Mouse (Mus musculus) adrenal gland, postnatal 4 days (tissue): ENCODE results near the gene Thbd. TPM values are rescaled to one million over a fixed set of nuclear protein-coding genes. Genes with fewer than 3 reads are reported as not detected.

Experiments used
- DNase-seq, 2 experiments: peaks; one replicate each; pipeline ENCODE4 v3.0.0; 2021 to 2022; ENCODE audit warnings: low spot score in 2 of 2, mixed read lengths in 2 of 2
- total RNA-seq, 2 experiments: library from RNA; stranded (reverse); gene quantifications; 2 replicates each; pipeline ENCODE4 v1.2.3; 2021

The Thbd gene
- total RNA-seq, 2 experiments from 2014 or later, result 22.9 to 25.2 TPM

DNA sequence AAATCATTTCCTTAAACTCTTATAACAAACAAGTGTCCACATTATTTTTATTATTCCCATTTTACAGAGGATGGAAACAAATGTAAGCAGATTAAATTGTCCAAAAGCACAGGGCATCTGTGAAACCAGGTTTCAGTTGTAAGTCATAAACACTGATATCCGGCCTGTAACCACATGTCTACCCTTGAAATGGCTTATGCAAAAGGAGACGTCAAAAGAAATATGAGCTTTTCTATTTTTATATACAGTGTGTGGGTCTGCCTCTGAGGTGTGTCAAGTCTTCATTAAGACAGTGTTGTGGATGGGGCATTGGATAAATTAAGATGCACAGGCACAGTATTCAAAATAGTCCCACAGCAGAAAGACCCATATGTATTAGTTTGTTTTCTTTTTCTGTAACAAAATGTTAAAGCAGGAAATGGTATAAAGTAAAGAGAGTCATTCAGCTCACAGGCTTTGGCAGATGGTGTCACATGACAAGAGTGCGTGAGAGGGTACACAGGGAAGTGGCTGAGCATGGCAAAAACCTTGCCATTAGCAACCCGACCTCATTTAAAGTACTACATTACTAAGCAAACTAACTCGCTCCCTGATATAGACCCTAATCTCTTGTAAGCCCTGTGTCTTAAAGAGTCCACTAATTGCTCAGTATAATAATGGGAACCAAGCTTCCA, 17.9 kb upstream of the Thbd start:
- DNase-seq, result no peak

DNA sequence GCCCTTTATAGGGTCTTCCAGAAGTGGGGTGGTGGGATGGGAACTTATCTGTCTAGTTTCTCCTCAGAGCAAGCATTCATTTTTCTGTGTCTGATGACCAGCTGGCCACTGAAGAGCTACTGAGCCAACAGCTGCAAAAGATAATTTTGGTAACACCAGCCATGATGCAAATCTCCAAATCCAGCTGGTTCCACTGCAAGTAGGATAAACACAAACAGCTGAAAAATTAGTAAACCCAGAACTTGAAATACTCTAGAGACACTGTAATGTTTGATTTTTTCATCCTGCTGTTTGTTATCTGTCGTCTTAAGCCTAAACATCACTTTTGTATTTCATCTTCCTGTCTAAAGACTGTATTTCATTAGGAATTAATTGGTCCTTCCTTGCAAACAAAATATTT, 13.7 kb upstream of the Thbd start:
- no peak for DNase-seq

GRCm38 (mm10) chr2:148421112-148421511, 13.1 kb upstream of the Thbd start:
- no peak for DNase-seq

DNA sequence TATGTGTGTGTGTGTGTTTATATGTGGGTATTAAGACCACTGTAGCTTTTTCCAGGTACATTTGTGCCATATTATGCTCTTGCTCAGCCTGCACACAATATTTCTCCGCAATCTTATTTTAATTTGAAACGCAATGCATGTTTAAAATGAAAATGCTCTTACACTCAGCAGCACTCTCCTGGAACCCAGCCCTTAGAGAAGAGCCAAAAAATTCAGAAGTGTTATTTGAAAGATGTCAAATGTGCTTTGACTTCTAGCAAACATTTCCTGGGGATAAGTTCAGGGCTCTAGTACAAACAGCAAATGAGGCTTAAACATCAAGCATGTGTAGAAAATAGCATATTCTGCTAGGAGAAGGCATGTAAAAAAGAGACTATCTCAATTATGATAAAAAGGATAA, 11.8 kb upstream of the Thbd start:
- DNase-seq, result no peak

- no peak for DNase-seq
Observed at GRCm38 (mm10) chr2:148419151-148419550, 11.2 kb upstream of the Thbd start.

GRCm38 (mm10) chr2:148409821-148410220, 1.8 kb upstream of the Thbd start:
- DNase-seq, result no peak

DNA sequence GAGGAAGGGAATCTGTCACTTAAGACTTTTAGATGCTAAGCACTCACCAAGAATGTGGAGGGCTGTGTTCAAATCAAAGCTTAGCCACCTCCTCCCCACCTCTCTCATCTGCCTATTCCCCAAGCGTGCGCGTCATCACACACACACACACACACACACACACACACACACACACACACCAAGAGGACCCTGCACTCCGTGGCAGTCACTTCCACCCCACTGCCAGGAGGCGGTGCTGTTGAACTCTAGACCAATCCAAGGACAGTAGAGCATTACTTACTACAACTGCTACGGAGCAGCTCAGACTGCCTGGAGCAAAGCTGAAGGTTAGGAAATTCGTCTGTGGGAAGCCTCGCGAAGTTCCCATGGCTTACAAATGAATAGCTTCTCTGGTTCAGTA, 1.2 kb upstream of the Thbd start:
- peak; percentile 51 to 79 for DNase-seq

DNA sequence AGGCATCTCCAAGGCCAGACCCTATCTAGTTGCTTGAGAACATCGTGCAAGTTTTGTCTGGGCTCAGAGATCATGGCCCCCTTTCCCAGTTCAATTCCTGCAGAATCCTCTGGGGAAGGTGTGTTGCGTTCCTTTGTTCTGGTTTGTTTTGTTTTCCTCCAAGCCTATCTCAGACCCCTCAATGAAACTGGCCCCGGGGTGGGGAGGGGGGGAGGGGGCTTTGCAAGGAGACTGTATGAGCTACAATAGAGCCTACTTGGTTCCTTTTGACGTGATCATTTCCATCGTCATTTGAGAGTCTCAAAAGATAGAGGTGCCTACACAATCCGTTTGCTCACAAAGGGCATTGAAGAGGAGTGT, 753 bp upstream of the Thbd start:
- DNase-seq, result no peak

GRCm38 (mm10) chr2:148406971-148407869, 768 bp downstream of the Thbd start:
- peak in 1 of 2 experiments; percentile 35 for DNase-seq

DNA sequence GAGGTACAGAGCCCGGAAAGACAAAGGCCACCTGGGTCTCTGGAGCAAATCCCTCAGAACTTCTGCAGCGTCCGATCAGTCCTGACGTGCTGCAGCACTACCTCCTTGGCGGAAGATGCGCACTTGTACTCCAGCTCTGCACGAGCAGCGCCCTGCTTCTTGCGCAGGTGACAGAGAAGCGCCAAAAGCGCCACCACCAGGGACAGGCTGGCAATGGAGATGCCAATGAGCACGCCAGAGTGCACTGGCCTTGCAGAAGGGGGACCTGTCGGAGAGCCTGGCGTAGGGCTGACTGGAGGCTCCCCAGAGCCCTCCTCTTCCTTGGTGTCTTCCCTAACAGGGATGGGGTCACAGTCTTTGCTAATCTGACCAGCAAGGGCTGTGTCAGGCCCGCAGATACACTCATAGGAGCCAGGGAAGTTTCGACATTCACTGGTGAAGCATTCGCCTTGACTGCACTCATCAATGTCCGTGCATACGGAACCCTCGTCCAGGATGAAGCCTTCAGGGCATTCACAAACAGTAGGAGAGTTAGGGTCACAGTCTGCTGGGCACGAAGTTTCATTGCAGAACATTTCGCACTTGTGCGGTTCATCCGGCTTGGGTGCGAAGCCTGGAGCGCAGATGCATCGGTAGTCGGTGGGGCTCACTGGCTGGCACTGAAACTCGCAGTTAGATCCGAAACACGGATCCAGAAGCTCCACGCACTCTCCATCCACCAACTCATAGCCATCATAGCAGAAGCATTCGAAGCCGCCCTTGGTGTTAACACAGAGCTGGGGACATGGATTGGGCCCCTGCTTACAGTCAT, 1.6 kb downstream of the Thbd start:
- DNase-seq, result no peak

DNA sequence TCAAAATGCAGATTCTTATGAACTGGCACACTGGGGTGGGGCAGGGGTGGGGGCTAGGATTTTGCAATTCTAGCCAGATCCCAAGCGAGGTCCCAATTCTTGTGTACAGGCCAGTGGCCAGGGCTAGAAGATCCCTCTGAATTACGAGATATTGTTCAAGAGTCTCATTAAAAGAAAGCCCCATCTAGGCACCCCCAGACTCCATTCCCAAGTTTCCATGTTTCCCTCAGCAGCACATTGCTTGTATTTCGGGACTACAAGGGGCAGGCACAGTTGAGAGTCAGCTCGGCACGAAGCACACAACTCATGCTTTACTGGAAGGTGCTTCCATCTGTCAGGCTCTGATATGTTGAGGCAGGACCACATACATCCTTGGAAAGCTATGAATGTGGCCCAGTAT, 3.1 kb downstream of the Thbd start:
- no peak for DNase-seq

DNA sequence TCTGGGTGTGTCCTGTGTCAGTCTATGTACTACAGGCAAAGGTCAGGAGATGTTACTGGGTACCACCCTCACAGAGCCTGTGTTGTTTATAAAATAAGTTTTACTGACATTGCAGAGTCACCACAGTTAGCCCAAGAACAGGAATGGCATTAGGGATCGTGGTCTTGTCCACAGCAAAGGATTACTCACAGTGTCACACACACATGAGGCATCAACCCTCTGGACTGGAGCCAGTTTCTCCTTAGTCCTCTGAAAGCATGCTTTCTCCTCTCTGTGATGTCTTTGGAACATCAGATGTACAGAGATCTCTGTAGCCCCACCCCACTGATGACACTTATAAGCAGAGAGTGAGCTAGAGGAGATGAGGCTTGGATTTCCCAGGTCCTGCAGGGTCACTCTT, 5.8 kb downstream of the Thbd start:
- DNase-seq, result no peak

GRCm38 (mm10) chr2:148398901-148399685, 8.9 kb downstream of the Thbd start:
- no peak for DNase-seq

- no peak for DNase-seq
Observed at GRCm38 (mm10) chr2:148397784-148398100, 10.2 kb downstream of the Thbd start.

- DNase-seq, result no peak
Observed at GRCm38 (mm10) chr2:148397015-148397783, 10.8 kb downstream of the Thbd start.

DNA sequence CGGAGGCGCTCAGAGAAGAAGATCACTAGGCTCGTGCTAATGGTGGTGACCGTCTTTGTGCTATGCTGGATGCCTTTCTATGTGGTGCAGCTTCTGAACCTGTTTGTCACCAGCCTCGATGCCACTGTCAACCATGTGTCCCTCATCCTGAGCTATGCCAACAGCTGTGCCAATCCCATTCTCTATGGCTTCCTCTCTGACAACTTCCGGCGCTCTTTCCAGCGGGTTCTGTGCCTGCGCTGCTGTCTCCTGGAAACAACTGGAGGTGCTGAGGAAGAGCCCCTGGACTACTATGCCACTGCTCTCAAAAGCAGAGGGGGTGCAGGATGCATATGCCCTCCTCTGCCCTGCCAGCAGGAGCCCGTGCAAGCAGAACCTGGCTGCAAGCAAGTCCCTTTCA, 11.8 kb downstream of the Thbd start:
- no peak for DNase-seq

DNA sequence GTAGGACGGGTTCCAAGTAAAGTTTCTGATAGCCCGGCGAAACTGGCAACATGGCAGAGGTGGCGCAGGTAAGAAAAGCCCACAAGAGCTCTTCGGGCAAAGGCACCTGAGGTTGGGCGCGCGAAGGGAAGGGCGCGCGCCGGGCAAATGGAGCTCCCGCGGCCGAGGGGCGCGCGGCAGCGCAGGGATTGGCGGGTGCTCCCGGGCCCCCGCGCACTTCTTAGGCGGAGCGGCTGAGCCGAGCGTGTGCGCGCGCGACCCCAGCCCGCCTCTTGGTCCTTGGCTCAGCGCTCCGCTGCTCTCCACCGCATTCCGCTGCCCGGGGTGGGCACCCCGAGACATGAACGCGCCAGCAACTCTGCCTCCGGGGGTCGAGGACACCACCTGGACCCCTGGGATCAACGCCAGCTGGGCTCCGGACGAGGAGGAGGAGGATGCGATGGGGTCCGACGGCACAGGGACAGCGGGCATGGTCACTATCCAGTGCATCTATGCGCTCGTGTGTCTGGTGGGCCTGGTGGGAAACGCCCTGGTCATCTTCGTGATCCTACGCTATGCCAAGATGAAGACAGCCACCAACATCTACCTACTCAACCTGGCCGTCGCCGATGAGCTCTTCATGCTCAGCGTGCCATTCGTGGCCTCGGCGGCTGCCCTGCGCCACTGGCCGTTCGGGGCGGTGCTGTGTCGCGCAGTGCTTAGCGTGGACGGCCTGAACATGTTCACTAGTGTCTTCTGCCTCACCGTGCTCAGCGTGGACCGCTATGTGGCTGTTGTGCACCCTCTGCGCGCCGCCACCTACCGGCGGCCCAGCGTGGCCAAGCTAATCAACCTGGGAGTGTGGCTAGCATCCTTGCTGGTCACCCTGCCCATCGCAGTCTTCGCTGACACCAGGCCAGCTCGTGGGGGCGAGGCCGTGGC, 12.6 kb downstream of the Thbd start, which contains the start of gene Sstr4:
Sstr4 (plus strand) TSS at position 214 of the 921 bp plus-strand sequence.
- peak in 1 of 2 experiments; percentile 34 for DNase-seq

- no peak for DNase-seq
Observed at GRCm38 (mm10) chr2:148393846-148394245, 14.1 kb downstream of the Thbd start.

DNA sequence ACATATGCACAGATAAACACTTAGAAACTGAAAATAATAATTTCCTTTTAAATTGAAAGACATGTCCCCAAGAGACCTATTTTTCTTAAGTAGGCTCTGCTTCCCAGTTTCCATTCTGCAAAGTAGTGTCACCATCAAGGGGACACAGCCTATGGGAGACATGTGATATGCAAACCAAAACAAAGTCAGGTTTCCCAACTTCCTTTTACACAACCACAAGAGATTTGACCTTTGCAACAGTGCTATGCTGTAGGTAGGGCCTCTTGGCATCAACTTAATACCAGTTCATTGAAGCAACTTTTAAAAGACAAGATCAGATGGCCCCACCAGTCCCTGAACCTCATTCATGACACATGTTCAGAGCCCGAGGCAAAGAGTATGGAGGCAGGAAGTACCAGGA, 14.8 kb downstream of the Thbd start:
- DNase-seq, result no peak
